Mouse (Mus musculus) erythroid progenitor cell, adult 5-6 weeks (primary cell): Measurements from ENCODE around the gene Hist1h3f. TPM values are rescaled to one million over a fixed set of nuclear protein-coding genes. Genes with fewer than 3 reads are reported as not detected.

Experiments used
- total RNA-seq, 2 experiments: library from RNA; stranded (forward) in 1 of 2; stranded (reverse) in 1 of 2; fragments of 150-400 nt in 1 of 2; fragments of 186-747, 209-891 nt in 1 of 2; gene quantifications; 2 replicates each; pipeline versions ENCODE4 v1.2.3 to v1.2.4; 2015 to 2017; ENCODE audit warnings: low replicate concordance in 2 of 2

Gene Hist1h3f
- total RNA-seq, 2 experiments from 2014 or later, result 158 to 262 TPM

Other genes starting within 250 kb of the Hist1h3f start
Only the 30 nearest of the 34 such genes appear.
- gene Zfp322a, start 174.8 kb upstream of the Hist1h3f start, total RNA-seq (2015; ENCODE audit: low replicate concordance), result 4.3 and 15.1 TPM in 2 replicates
- 18.7 and 48.1 TPM in 2 replicates for gene Zfp322a, start 174.8 kb upstream of the Hist1h3f start, total RNA-seq (2017; ENCODE audit: low replicate concordance)
- 1.1 and 2.1 TPM in 2 replicates for gene Abt1, start 120.2 kb upstream of the Hist1h3f start, total RNA-seq (2015; ENCODE audit: low replicate concordance)
- gene Abt1, start 120.2 kb upstream of the Hist1h3f start, total RNA-seq (2017; ENCODE audit: low replicate concordance), result 1.3 and 1.6 TPM in 2 replicates
- 1.4 and 4.2 TPM in 2 replicates for gene Btn1a1, start 78.2 kb upstream of the Hist1h3f start, total RNA-seq (2015; ENCODE audit: low replicate concordance)
- 0.90 and 1.4 TPM in 2 replicates for gene Btn1a1, start 78.2 kb upstream of the Hist1h3f start, total RNA-seq (2017; ENCODE audit: low replicate concordance)
- not detected in 2 replicates for gene Btn2a2, start 55.2 kb upstream of the Hist1h3f start, total RNA-seq (2015; ENCODE audit: low replicate concordance)
- gene Btn2a2, start 55.2 kb upstream of the Hist1h3f start, total RNA-seq (2017; ENCODE audit: low replicate concordance), result not detected in 2 replicates
- 323 and 492 TPM in 2 replicates for gene Hist1h4h, start 13.0 kb upstream of the Hist1h3f start, total RNA-seq (2015; ENCODE audit: low replicate concordance)
- gene Hist1h4h, start 13.0 kb upstream of the Hist1h3f start, total RNA-seq (2017; ENCODE audit: low replicate concordance), result 3,110 and 3,215 TPM in 2 replicates
- gene Hist1h2af, start 10.1 kb upstream of the Hist1h3f start, total RNA-seq (2015; ENCODE audit: low replicate concordance), result 180 and 320 TPM in 2 replicates
- gene Hist1h2af, start 10.1 kb upstream of the Hist1h3f start, total RNA-seq (2017; ENCODE audit: low replicate concordance), result 7,936 and 7,993 TPM in 2 replicates
- gene Hist1h3g, start 8.6 kb upstream of the Hist1h3f start, total RNA-seq (2015; ENCODE audit: low replicate concordance), result 573 TPM in 2 replicates
- gene Hist1h3g, start 8.6 kb upstream of the Hist1h3f start, total RNA-seq (2017; ENCODE audit: low replicate concordance), result 250 and 889 TPM in 2 replicates
- 90.1 and 113 TPM in 2 replicates for gene Hist1h2bh, start 660 bp upstream of the Hist1h3f start, total RNA-seq (2015; ENCODE audit: low replicate concordance)
- 325 and 367 TPM in 2 replicates for gene Hist1h2bh, start 660 bp upstream of the Hist1h3f start, total RNA-seq (2017; ENCODE audit: low replicate concordance)
- gene Hist1h4f, start 7.6 kb downstream of the Hist1h3f start, total RNA-seq (2015; ENCODE audit: low replicate concordance), result 838 and 1,105 TPM in 2 replicates
- gene Hist1h4f, start 7.6 kb downstream of the Hist1h3f start, total RNA-seq (2017; ENCODE audit: low replicate concordance), result 7,675 and 12,079 TPM in 2 replicates
- 59.1 and 59.8 TPM in 2 replicates for gene Hist1h1d, start 9.2 kb downstream of the Hist1h3f start, total RNA-seq (2015; ENCODE audit: low replicate concordance)
- 587 and 674 TPM in 2 replicates for gene Hist1h1d, start 9.2 kb downstream of the Hist1h3f start, total RNA-seq (2017; ENCODE audit: low replicate concordance)
- 238 and 264 TPM in 2 replicates for gene Hist1h3e, start 18.3 kb downstream of the Hist1h3f start, total RNA-seq (2015; ENCODE audit: low replicate concordance)
- 387 and 422 TPM in 2 replicates for gene Hist1h3e, start 18.3 kb downstream of the Hist1h3f start, total RNA-seq (2017; ENCODE audit: low replicate concordance)
- gene Hist1h2ae, start 27.2 kb downstream of the Hist1h3f start, total RNA-seq (2015; ENCODE audit: low replicate concordance), result 4.2 and 33.5 TPM in 2 replicates
- 1,390 and 1,464 TPM in 2 replicates for gene Hist1h2ae, start 27.2 kb downstream of the Hist1h3f start, total RNA-seq (2017; ENCODE audit: low replicate concordance)
- gene Hist1h2bg, start 27.3 kb downstream of the Hist1h3f start, total RNA-seq (2015; ENCODE audit: low replicate concordance), result 851 and 976 TPM in 2 replicates
- 2,677 and 3,057 TPM in 2 replicates for gene Hist1h2bg, start 27.3 kb downstream of the Hist1h3f start, total RNA-seq (2017; ENCODE audit: low replicate concordance)
- gene Hist1h2bf, start 30.1 kb downstream of the Hist1h3f start, total RNA-seq (2015; ENCODE audit: low replicate concordance), result 1,210 and 1,460 TPM in 2 replicates
- gene Hist1h2bf, start 30.1 kb downstream of the Hist1h3f start, total RNA-seq (2017; ENCODE audit: low replicate concordance), result 1,557 and 1,840 TPM in 2 replicates
- 9.0 and 15.1 TPM in 2 replicates for gene Hist1h2ad, start 30.3 kb downstream of the Hist1h3f start, total RNA-seq (2015; ENCODE audit: low replicate concordance)
- gene Hist1h2ad, start 30.3 kb downstream of the Hist1h3f start, total RNA-seq (2017; ENCODE audit: low replicate concordance), result 2,771 and 6,356 TPM in 2 replicates
- gene Hist1h3d, start 31.7 kb downstream of the Hist1h3f start, total RNA-seq (2015; ENCODE audit: low replicate concordance), result 379 and 393 TPM in 2 replicates
- 236 and 363 TPM in 2 replicates for gene Hist1h3d, start 31.7 kb downstream of the Hist1h3f start, total RNA-seq (2017; ENCODE audit: low replicate concordance)
- gene Hist1h4d, start 37.5 kb downstream of the Hist1h3f start, total RNA-seq (2015; ENCODE audit: low replicate concordance), result 1,614 and 1,995 TPM in 2 replicates
- gene Hist1h4d, start 37.5 kb downstream of the Hist1h3f start, total RNA-seq (2017; ENCODE audit: low replicate concordance), result 2,133 and 2,242 TPM in 2 replicates
- gene Hist1h2be, start 77.1 kb downstream of the Hist1h3f start, total RNA-seq (2015; ENCODE audit: low replicate concordance), result 39.8 and 50.1 TPM in 2 replicates
- 202 and 281 TPM in 2 replicates for gene Hist1h2be, start 77.1 kb downstream of the Hist1h3f start, total RNA-seq (2017; ENCODE audit: low replicate concordance)
- gene Hist1h1e, start 78.5 kb downstream of the Hist1h3f start, total RNA-seq (2015; ENCODE audit: low replicate concordance), result 1,339 and 1,610 TPM in 2 replicates
- gene Hist1h1e, start 78.5 kb downstream of the Hist1h3f start, total RNA-seq (2017; ENCODE audit: low replicate concordance), result 1,649 and 1,886 TPM in 2 replicates
- 7.5 and 8.3 TPM in 2 replicates for gene Hist1h2ac, start 139.9 kb downstream of the Hist1h3f start, total RNA-seq (2015; ENCODE audit: low replicate concordance)
- gene Hist1h2ac, start 139.9 kb downstream of the Hist1h3f start, total RNA-seq (2017; ENCODE audit: low replicate concordance), result 152 and 187 TPM in 2 replicates
- 84.3 and 136 TPM in 2 replicates for gene Hist1h2bc, start 140.1 kb downstream of the Hist1h3f start, total RNA-seq (2015; ENCODE audit: low replicate concordance)
- gene Hist1h2bc, start 140.1 kb downstream of the Hist1h3f start, total RNA-seq (2017; ENCODE audit: low replicate concordance), result 401 and 556 TPM in 2 replicates
- 2.2 TPM in 1 of 2 replicates, not detected in the other for gene Hist1h1t, start 151.8 kb downstream of the Hist1h3f start, total RNA-seq (2015; ENCODE audit: low replicate concordance)
- gene Hist1h1t, start 151.8 kb downstream of the Hist1h3f start, total RNA-seq (2017; ENCODE audit: low replicate concordance), result 3.5 and 8.2 TPM in 2 replicates
- 225 and 268 TPM in 2 replicates for gene Hist1h4c, start 154.4 kb downstream of the Hist1h3f start, total RNA-seq (2015; ENCODE audit: low replicate concordance)
- gene Hist1h4c, start 154.4 kb downstream of the Hist1h3f start, total RNA-seq (2017; ENCODE audit: low replicate concordance), result 667 and 1,084 TPM in 2 replicates
- gene Hfe, start 166.8 kb downstream of the Hist1h3f start, total RNA-seq (2015; ENCODE audit: low replicate concordance), result 7.5 and 14.1 TPM in 2 replicates
- gene Hfe, start 166.8 kb downstream of the Hist1h3f start, total RNA-seq (2017; ENCODE audit: low replicate concordance), result 0.77 and 2.2 TPM in 2 replicates
- 527 and 533 TPM in 2 replicates for gene Hist1h1c, start 194.8 kb downstream of the Hist1h3f start, total RNA-seq (2015; ENCODE audit: low replicate concordance)
- gene Hist1h1c, start 194.8 kb downstream of the Hist1h3f start, total RNA-seq (2017; ENCODE audit: low replicate concordance), result 3,859 and 4,708 TPM in 2 replicates
- 412 and 474 TPM in 2 replicates for gene Hist1h3c, start 201.6 kb downstream of the Hist1h3f start, total RNA-seq (2015; ENCODE audit: low replicate concordance)
- 1,335 and 2,217 TPM in 2 replicates for gene Hist1h3c, start 201.6 kb downstream of the Hist1h3f start, total RNA-seq (2017; ENCODE audit: low replicate concordance)
- gene Hist1h2bb, start 202.7 kb downstream of the Hist1h3f start, total RNA-seq (2015; ENCODE audit: low replicate concordance), result 856 and 1,017 TPM in 2 replicates
- gene Hist1h2bb, start 202.7 kb downstream of the Hist1h3f start, total RNA-seq (2017; ENCODE audit: low replicate concordance), result 7,682 and 13,399 TPM in 2 replicates
- 222 and 372 TPM in 2 replicates for gene Hist1h2ab, start 207.1 kb downstream of the Hist1h3f start, total RNA-seq (2015; ENCODE audit: low replicate concordance)
- gene Hist1h2ab, start 207.1 kb downstream of the Hist1h3f start, total RNA-seq (2017; ENCODE audit: low replicate concordance), result 5,516 and 10,292 TPM in 2 replicates
- 1,233 and 1,450 TPM in 2 replicates for gene Hist1h3b, start 208.2 kb downstream of the Hist1h3f start, total RNA-seq (2015; ENCODE audit: low replicate concordance)
- gene Hist1h3b, start 208.2 kb downstream of the Hist1h3f start, total RNA-seq (2017; ENCODE audit: low replicate concordance), result 1,686 and 1,833 TPM in 2 replicates
- 331 and 380 TPM in 2 replicates for gene Hist1h4b, start 213.0 kb downstream of the Hist1h3f start, total RNA-seq (2015; ENCODE audit: low replicate concordance)
- 1,134 and 2,811 TPM in 2 replicates for gene Hist1h4b, start 213.0 kb downstream of the Hist1h3f start, total RNA-seq (2017; ENCODE audit: low replicate concordance)